Mouse (Mus musculus) brain, embryonic 14.5 days (tissue): ENCODE data around the gene 2510009E07Rik.

ENCODE experiments used
- CTCF ChIP-seq: fragments of 200-500 bp; IDR thresholded peaks from 2 replicates; pipeline ENCODE4 v1.5.1; 2012; ENCODE audit warnings: inconsistent platforms, mild to moderate bottlenecking, moderate library complexity, borderline replicate concordance; ENCODE audit not compliant: insufficient read depth, insufficient read length; ENCODE audit errors: extremely low read depth
- POLR2A ChIP-seq: fragments of 200-500 bp; IDR thresholded peaks from 2 replicates; pipeline ENCODE4 v1.6.1; 2012; ENCODE audit warnings: mild to moderate bottlenecking, inconsistent platforms, borderline replicate concordance; ENCODE audit not compliant: poor library complexity, insufficient read depth, insufficient read length, severe bottlenecking; ENCODE audit errors: extremely low read depth

- no peak for TF ChIP-seq POLR2A
- no peak for TF ChIP-seq CTCF
Observed at GRCm38 (mm10) chr16:21698136-21698535, 3.7 kb upstream of the 2510009E07Rik start.
